Mouse (Mus musculus) bone marrow, adult 2 months (tissue): ENCODE results near the gene Grin3a.

Source experiments
- CTCF ChIP-seq: fragments of 200-500 bp; IDR thresholded peaks from 2 replicates; pipeline ENCODE4 v1.5.1; 2011; ENCODE audit warnings: low read length, control low read depth; ENCODE audit not compliant: control insufficient read depth, insufficient read depth
- POLR2A ChIP-seq: fragments of 200-500 bp; IDR thresholded peaks from 2 replicates; pipeline ENCODE4 v1.6.1; 2011; ENCODE audit warnings: low read depth, mild to moderate bottlenecking, control low read depth, low read length, borderline replicate concordance; ENCODE audit not compliant: control insufficient read depth

DNA sequence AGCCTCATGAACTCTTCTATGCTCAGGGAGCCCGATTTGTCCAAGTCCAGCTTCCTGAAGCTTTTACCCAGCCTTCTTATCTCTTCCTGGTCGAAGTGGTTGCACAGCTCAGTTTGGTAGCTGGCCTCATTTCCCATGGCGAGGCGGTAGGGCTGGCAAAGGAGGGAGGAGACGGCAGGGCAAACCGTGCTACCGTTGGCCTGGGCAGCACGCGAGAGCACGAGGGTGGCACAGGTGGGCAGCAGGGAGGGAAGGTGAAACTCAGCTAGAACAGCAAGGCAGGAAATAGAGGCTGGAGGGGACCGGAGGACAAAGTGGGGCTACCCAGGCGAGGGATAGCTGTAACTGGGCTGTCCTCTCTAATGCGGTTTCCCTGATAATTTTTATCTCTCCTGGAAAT, 163.7 kb downstream of the Grin3a start, which contains the start of gene Ppp3r2:
- TF ChIP-seq CTCF (no peak), POLR2A (no peak)
